Mouse (Mus musculus) thymus, adult 2 months (tissue): ENCODE measurements at regions not wholly inside any gene's neighbourhood (a gene's known extent, or its start where the extent isn't known, plus 50 kb on each side); places are given as distances from the start of the nearest gene placed in this dataset.

ENCODE experiments used
- CTCF ChIP-seq: fragments of 200-500 bp; IDR thresholded peaks from 2 replicates; pipeline ENCODE4 v1.5.1; 2012; ENCODE audit warnings: mild to moderate bottlenecking, control low read depth, low read length, moderate library complexity, borderline replicate concordance; ENCODE audit not compliant: control insufficient read depth, poor library complexity, insufficient read depth; ENCODE audit errors: extremely low read depth
- POLR2A ChIP-seq: fragments of 200-500 bp; IDR thresholded peaks from 2 replicates; pipeline ENCODE4 v1.6.1; 2012; ENCODE audit warnings: mild to moderate bottlenecking, low read length, control low read depth, moderate library complexity; ENCODE audit not compliant: control insufficient read depth, poor library complexity, insufficient read depth; ENCODE audit errors: extremely low read depth

DNA sequence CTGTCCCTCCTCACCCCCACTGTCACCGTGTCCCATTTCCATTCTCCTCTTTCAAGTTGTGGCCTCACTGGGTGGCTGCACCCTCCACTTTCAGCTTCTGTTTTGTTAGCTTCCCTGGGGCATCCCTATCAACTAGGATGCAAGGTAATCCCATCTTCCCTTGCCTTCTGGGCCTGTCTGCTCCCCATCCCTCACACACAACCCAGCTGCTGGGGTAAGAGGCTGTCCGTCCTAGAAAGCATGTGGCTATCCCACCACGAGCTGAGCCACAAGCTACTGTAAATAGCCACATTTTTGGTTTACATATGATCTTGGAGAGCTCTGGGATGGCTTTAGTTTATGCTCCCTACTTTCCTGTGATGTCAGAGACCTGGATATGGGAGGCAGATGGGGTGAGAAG is 602.1 kb downstream of the Zfp706 start:
- TF ChIP-seq CTCF (no peak), POLR2A (no peak)
